Mouse (Mus musculus) c-Kit-negative CD71-positive TER-119-positive erythroid progenitor cells, embryonic 14.5 days (primary cell): ENCODE measurements at regions not wholly inside any gene's neighbourhood (a gene's known extent, or its start where the extent isn't known, plus 50 kb on each side); places are given as distances from the start of the nearest gene placed in this dataset.
A peak's percentile ranks its signal among the peaks of the same experiment; 100 is the strongest.
"Not testable (repeated sequence)": the region's sequence is repeated elsewhere in the genome, so short reads cannot be mapped to it uniquely, and the experiment has no call there.

Experiments
- DNase-seq: peaks from one replicate; pipeline ENCODE4 v3.0.0-alpha.2; 2013; ENCODE audit warnings: low read depth, low spot score

GRCm38 (mm10) chr15:62252078-62252833 is 1329.4 kb upstream of the A1bg start:
- not testable (repeated sequence) for DNase-seq

- DNase-seq, result no peak
Measured at GRCm38 (mm10) chr15:62249436-62249835, 1326.6 kb upstream of the A1bg start.

GRCm38 (mm10) chr15:62246561-62247079 is 1323.8 kb upstream of the A1bg start:
- DNase-seq, result no peak

DNA sequence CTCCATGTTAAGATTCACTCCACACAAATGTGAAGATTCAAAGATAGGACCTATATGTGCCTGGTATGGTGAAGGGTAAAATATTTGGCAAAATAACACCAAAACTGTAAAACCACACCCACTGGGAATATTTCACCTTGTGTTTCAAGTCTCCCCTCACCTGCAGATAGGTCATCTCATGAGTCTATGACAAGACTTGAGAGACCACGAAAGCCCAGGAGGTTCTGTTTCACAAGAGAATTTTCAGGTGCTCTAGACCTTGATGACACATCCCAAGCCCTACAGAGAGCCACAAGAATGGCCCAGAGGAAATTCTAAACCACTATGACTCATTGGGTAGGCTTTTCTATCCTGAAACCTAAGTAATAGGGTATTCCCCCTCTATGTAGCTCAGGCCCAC is 1322.4 kb upstream of the A1bg start:
- DNase-seq, result no peak

- DNase-seq, result no peak
Measured at GRCm38 (mm10) chr15:62244819-62245218, 1322.0 kb upstream of the A1bg start.

DNA sequence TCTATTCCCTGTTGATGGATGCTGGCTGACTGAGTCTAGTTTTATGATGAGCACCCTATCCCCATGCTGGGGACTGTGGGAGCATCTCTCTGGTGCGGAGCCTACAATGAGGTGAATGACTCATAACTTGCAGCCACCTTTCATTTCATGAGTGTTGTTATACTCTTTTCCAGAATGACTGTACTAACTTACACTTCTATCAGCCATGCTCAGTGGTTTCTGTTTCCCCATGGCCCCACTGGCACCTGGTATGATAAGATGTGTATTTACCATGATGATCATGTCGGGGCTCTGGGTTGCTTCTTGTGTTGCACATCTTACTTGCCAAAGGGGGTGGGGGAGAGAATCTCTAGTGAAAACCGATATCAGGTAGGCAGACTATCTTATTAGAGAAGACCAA is 1317.2 kb upstream of the A1bg start:
- DNase-seq, result no peak

GRCm38 (mm10) chr15:62238503-62239045 is 1315.8 kb upstream of the A1bg start:
- no peak for DNase-seq

DNA sequence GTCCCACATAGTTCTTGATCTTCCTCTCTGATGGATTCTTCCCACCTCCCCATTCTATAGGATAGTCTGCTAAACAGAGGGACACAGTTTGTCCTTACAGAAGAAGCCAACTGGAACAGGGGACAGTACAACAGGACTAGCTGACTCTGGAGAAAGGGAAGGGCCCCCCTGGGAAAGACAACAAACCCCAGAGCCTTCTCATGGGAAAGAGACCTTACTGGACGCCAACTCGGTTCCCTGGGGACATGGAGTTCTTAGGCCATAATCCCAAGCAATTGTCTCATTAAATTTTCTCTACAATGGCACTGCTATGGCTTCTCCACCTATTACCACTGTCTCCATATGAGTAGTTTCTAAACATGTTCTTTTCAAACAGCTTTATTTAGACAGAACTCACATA is 1313.2 kb upstream of the A1bg start:
- DNase-seq, result no peak

GRCm38 (mm10) chr15:62234182-62234760 is 1311.5 kb upstream of the A1bg start:
- no peak for DNase-seq

- DNase-seq, result no peak
Measured at GRCm38 (mm10) chr15:62233154-62233553, 1310.3 kb upstream of the A1bg start.

DNA sequence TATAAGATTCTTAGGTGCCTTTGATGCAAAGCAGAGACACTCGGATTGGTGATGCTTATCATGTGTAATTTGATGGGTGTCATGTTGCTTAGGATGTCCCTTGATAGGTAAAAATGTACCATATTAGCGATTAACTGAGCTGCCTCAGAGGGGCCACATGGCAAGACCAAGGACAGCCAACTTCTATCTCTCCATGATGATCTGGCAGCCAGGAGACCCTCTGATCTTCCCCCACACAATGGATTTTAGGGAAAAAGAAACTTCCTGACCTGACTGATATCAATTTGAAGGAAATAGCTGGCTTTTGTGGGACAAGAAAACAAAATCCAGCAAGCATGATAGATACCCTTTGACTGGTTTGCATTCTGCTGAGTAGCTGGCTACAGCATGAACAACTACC is 1308.9 kb upstream of the A1bg start:
- DNase-seq, result no peak

GRCm38 (mm10) chr15:62230773-62231172 is 1308.0 kb upstream of the A1bg start:
- DNase-seq, result no peak

- peak; percentile 26 for DNase-seq
Measured at GRCm38 (mm10) chr15:62229491-62230283, 1306.9 kb upstream of the A1bg start.

GRCm38 (mm10) chr15:62229023-62229422 is 1306.2 kb upstream of the A1bg start:
- no peak for DNase-seq

DNA sequence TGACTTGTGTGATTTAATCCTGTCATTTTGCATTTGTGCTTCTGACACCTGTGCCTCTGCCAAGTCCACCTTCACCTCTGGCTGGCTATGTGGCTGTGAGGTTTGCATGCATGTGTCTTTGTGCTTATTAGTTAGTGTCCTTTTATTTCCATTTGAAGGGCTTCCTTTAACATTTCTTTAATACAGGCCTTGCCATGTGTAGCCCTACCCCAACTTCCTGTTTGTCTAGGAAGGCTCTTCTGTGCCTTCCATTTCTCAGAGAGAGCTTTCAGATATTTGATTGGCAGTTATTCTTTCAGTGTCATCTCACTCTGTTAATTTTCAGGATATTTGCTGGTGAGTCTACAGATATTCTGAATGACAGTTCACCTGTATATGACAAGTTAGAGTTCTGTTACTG is 1302.0 kb upstream of the A1bg start:
- no peak for DNase-seq

- no peak for DNase-seq
Measured at GRCm38 (mm10) chr15:62224191-62224590, 1301.4 kb upstream of the A1bg start.

DNA sequence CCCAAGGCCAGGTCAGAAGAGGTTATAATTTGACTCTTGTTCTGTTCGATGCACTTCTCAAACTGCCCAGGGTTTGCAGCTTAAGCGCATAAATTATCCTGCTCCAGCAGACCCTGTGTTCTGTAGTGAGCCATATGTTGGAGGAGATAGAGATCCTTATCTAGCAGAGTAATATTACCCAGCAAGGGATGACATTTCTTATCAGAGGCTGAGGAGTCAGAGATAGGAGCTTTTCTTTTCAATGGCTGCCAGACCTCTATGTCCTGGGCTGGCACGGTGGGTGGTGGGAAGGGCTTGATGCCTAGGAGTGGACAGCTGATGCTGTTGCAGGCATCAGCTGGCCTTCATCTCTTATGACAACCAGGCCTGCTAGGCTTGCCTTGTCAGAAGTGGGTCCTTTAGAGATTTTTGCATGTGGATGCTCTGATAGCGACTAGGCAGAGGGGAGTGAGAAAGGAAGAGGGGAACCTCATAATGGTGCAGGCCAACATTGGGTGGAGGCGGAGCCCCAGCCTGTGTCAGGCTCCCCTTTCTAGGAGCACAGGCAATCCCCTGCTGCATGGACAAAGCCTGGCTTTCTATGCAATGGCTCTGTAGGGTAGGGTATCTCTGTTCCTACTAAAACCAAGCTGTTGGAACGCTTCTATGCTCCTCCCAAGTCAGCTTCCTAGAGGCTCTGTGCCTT is 1300.5 kb upstream of the A1bg start:
- peak; percentile 42 for DNase-seq

DNA sequence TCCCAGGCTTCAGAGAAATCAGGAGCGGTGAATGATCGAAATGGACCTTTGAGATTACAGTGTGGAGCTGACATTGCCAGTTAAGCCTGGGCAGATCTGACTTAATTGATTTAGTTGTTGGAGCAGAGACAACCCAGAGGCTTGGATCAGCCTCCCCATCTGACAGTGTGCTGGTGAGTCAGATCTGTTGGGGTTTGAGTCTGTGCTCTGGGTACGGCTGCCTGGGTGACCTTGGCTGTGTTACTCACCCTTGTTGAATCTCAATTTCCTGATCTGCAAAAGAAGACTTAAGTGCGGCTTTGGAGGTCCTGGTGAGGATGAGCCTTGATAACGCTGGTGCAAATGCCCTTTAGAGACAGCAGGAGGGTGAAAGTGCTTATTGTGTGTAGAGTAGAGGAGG is 1299.9 kb upstream of the A1bg start:
- DNase-seq, result no peak

- DNase-seq, result peak; percentile 34
Measured at GRCm38 (mm10) chr15:62222201-62222600, 1299.4 kb upstream of the A1bg start.

- peak; percentile 51 for DNase-seq
Measured at GRCm38 (mm10) chr15:62221024-62221819, 1298.4 kb upstream of the A1bg start.

DNA sequence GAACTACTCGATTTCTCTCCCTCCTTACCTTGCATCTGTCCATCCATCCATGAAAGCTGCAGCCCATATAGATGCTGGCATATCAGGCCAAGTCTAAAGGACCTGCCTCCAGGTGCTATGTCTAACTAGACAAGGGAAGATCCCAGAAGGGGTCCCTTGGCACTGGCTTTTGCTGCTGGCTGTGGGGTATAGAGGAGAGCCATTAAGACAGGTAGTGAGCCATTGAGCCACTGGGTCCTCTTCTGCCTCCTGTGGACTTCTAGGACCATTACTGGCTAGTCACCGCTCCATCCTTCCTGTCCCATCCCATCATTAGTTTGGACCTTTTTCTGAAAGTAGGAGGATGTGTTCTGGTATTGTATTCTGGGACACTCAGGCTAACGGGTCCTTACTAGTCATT is 1297.8 kb upstream of the A1bg start:
- DNase-seq, result peak; percentile 32
